Mouse (Mus musculus): Measurements from ENCODE around the gene Polr3b.

Polr3b gene

GRCm38 (mm10) chr10:84621826-84622790 lies at the start of gene Polr3b:
TSS of gene Polr3b (plus strand) at chr10:84622292.
- DNase-seq, result peak; percentile 95

- no peak for DNase-seq
Observed at GRCm38 (mm10) chr10:84573671-84574420, 48.2 kb upstream of the Polr3b start.

- no peak for DNase-seq
Observed at GRCm38 (mm10) chr10:84576029-84576394, 46.1 kb upstream of the Polr3b start.

- DNase-seq, result peak; percentile 96
Observed at GRCm38 (mm10) chr10:84576395-84577070, 45.6 kb upstream of the Polr3b start, which contains the start of gene Tcp11l2. TSS of gene Tcp11l2 (plus strand) at chr10:84576626.

- peak; percentile 88 to 89 for DNase-seq
Observed at GRCm38 (mm10) chr10:84577071-84577727, 44.9 kb upstream of the Polr3b start.

- no peak for DNase-seq
Observed at GRCm38 (mm10) chr10:84578738-84579137, 43.4 kb upstream of the Polr3b start.

- DNase-seq, result no peak
Observed at GRCm38 (mm10) chr10:84579527-84579926, 42.6 kb upstream of the Polr3b start.

- no peak for DNase-seq
Observed at GRCm38 (mm10) chr10:84581191-84581590, 40.9 kb upstream of the Polr3b start.

- peak in 1 of 2 experiments; percentile 64 for DNase-seq
Observed at GRCm38 (mm10) chr10:84582236-84582635, 39.9 kb upstream of the Polr3b start.

GRCm38 (mm10) chr10:84584451-84585293 lies 37.4 kb upstream of the Polr3b start:
- no peak for DNase-seq

- no peak for DNase-seq
Observed at GRCm38 (mm10) chr10:84585294-84585650, 36.8 kb upstream of the Polr3b start.

GRCm38 (mm10) chr10:84590956-84591355 lies 31.1 kb upstream of the Polr3b start:
- peak; percentile 7 to 57 for DNase-seq

GRCm38 (mm10) chr10:84591640-84592148 lies 30.4 kb upstream of the Polr3b start:
- DNase-seq, result peak in 1 of 2 experiments; percentile 2

GRCm38 (mm10) chr10:84592745-84593144 lies 29.3 kb upstream of the Polr3b start:
- DNase-seq, result peak; percentile 34 to 77

GRCm38 (mm10) chr10:84597127-84597785 lies 24.8 kb upstream of the Polr3b start:
- peak in 1 of 2 experiments; percentile 26 for DNase-seq

- DNase-seq, result no peak
Observed at GRCm38 (mm10) chr10:84598172-84598571, 23.9 kb upstream of the Polr3b start.

GRCm38 (mm10) chr10:84600136-84600535 lies 22.0 kb upstream of the Polr3b start:
- DNase-seq, result no peak

- no peak for DNase-seq
Observed at GRCm38 (mm10) chr10:84604335-84604734, 17.8 kb upstream of the Polr3b start.

- no peak for DNase-seq
Observed at GRCm38 (mm10) chr10:84608361-84608760, 13.7 kb upstream of the Polr3b start.

GRCm38 (mm10) chr10:84610324-84610723 lies 11.8 kb upstream of the Polr3b start:
- no peak for DNase-seq

- peak; percentile 27 to 70 for DNase-seq
Observed at GRCm38 (mm10) chr10:84610783-84611182, 11.3 kb upstream of the Polr3b start.
